Mouse (Mus musculus) lung, postnatal 0 days (tissue): Measurements from ENCODE around the gene Tgtp2. TPM values are rescaled to one million over a fixed set of nuclear protein-coding genes. Genes with fewer than 3 reads are reported as not detected.
"Not testable (repeated sequence)": the region's sequence is repeated elsewhere in the genome, so short reads cannot be mapped to it uniquely, and the experiment has no call there.

Source experiments
- ATAC-seq: fragments of 200-750 bp; cut with Nextera tagmentation; 2 replicates; pipeline ENCODE4 v1.8.0; 2017; ENCODE audit warnings: moderate library complexity
- DNase-seq: peaks from one replicate; pipeline ENCODE4 v3.0.0-alpha.2; 2016; ENCODE audit warnings: low spot score
- H3K27ac ChIP-seq: fragments of 300-500 bp; sonication (generic); 2 replicates; pipeline ENCODE4 v1.5.1; 2014; ENCODE audit warnings: antibody characterized with exemption, mild to moderate bottlenecking, low read length, mixed read lengths
- H3K27me3 ChIP-seq: fragments of 300-500 bp; sonication (generic); replicated peaks from 2 replicates; pipeline ENCODE4 v1.6.1; 2014; ENCODE audit warnings: low read length, mixed read lengths; ENCODE audit not compliant: insufficient read depth
- H3K36me3 ChIP-seq: fragments of 300-500 bp; sonication (generic); 2 replicates; pipeline ENCODE4 v1.6.1; 2014; ENCODE audit warnings: low read length, mixed read lengths; ENCODE audit not compliant: insufficient read depth
- H3K4me1 ChIP-seq: fragments of 300-500 bp; sonication (generic); 2 replicates; pipeline ENCODE4 v1.6.1; 2014; ENCODE audit warnings: antibody characterized with exemption, low read depth, low read length, mixed read lengths; ENCODE audit not compliant: insufficient read depth
- H3K4me2 ChIP-seq: fragments of 300-500 bp; sonication (generic); replicated peaks from 2 replicates; pipeline ENCODE4 v1.6.1; 2014; ENCODE audit warnings: low read depth, mild to moderate bottlenecking, low read length, moderate library complexity, mixed read lengths
- H3K4me3 ChIP-seq: fragments of 300-500 bp; sonication (generic); 2 replicates; pipeline ENCODE4 v1.5.1; 2014; ENCODE audit warnings: low read depth, low read length
- H3K9ac ChIP-seq: fragments of 300-500 bp; sonication (generic); replicated peaks from 2 replicates; pipeline ENCODE4 v1.6.1; 2014; ENCODE audit warnings: low read depth, mild to moderate bottlenecking
- H3K9me3 ChIP-seq: fragments of 300-500 bp; sonication (generic); 2 replicates; pipeline ENCODE4 v1.6.1; 2016; ENCODE audit warnings: low read length, mixed read lengths
- CTCF ChIP-seq: IDR thresholded peaks from 2 replicates; pipeline ENCODE4 v1.5.1; 2016; ENCODE audit warnings: antibody characterized with exemption, mild to moderate bottlenecking
- EP300 ChIP-seq: IDR thresholded peaks from 2 replicates; pipeline ENCODE4 v1.6.1; 2016; ENCODE audit warnings: antibody characterized with exemption, mild to moderate bottlenecking, control low read depth
- WGBS: fragments of 180-500 bp; shearing (Covaris S2); extraction: QIAGEN DNeasy Blood & Tissue Kit; methylation state at CpG from one replicate; pipeline ENCODE4 v1.1.7; 2014; 5-methylcytosine and 5-hydroxymethylcytosine counted together
- polyA plus RNA-seq: library from polyadenylated mRNA; unstranded; fragments of >200 nt; fragmentation: Nextera tagmentation; extraction: Ambion mirVana; gene quantifications from 2 replicates; pipeline ENCODE4 v1.2.1, GENCODE M21; 2015

Tgtp2 gene
- polyA plus RNA-seq, 1 experiment from 2014 or later: 4.9 TPM

- no peak overlapping the region for H3K27ac ChIP-seq
- ATAC-seq (no peak), DNase-seq (no peak)
- WGBS: 87% methylated on average over 1 of the region's 1 CpGs
- H3K4me2 ChIP-seq: no peak overlapping the region
- no peak overlapping the region for H3K4me3 ChIP-seq
- no peak for TF ChIP-seq CTCF
- no peak for TF ChIP-seq EP300
- H3K4me1 ChIP-seq: no peaks in the 10 kb centered on the region
- no peaks in the 10 kb centered on the region for H3K36me3 ChIP-seq
- no peaks in the 10 kb centered on the region for H3K27me3 ChIP-seq
- no peaks in the 10 kb centered on the region for H3K9me3 ChIP-seq
- no peak overlapping the region for H3K9ac ChIP-seq
Observed at GRCm38 (mm10) chr11:49068358-49068757, 4.4 kb upstream of the Tgtp2 start.

- H3K36me3 ChIP-seq, DNase-seq, H3K27ac ChIP-seq, H3K4me3 ChIP-seq, H3K4me2 ChIP-seq, ATAC-seq, H3K27me3 ChIP-seq, H3K9me3 ChIP-seq, H3K9ac ChIP-seq, H3K4me1 ChIP-seq: not testable (repeated sequence)
- 64% methylated on average over 1 of the region's 2 CpGs for WGBS
Observed at GRCm38 (mm10) chr11:49061865-49062264, 2.1 kb downstream of the Tgtp2 start.

GRCm38 (mm10) chr11:49060061-49060460 is 3.9 kb downstream of the Tgtp2 start:
- not testable (repeated sequence) for DNase-seq, H3K4me1 ChIP-seq, H3K4me2 ChIP-seq, H3K27ac ChIP-seq, H3K27me3 ChIP-seq, H3K4me3 ChIP-seq, H3K36me3 ChIP-seq, H3K9ac ChIP-seq, H3K9me3 ChIP-seq, ATAC-seq
- WGBS: 43% methylated on average over 2 of the region's 3 CpGs

GRCm38 (mm10) chr11:49051894-49052293 is 12.1 kb downstream of the Tgtp2 start:
- not testable (repeated sequence) for H3K4me2 ChIP-seq, H3K4me3 ChIP-seq, H3K27me3 ChIP-seq, H3K9ac ChIP-seq, H3K4me1 ChIP-seq, H3K9me3 ChIP-seq, DNase-seq, H3K36me3 ChIP-seq, H3K27ac ChIP-seq
- 0 out of 2 replicates have a peak, but pooled peaks have one; percentile 20 for ATAC-seq
- WGBS: no CpG with 5 or more reads among the region's 5 CpGs

GRCm38 (mm10) chr11:49051093-49051891 is 12.7 kb downstream of the Tgtp2 start, which contains the start of gene 9930111J21Rik2:
9930111J21Rik2 (minus strand) TSS chr11:49051242.
- peak; percentile 87 for ATAC-seq
- WGBS: 64% methylated on average over 1 of the region's 6 CpGs

GRCm38 (mm10) chr11:49050064-49050463 is 13.9 kb downstream of the Tgtp2 start:
- not testable (repeated sequence) for H3K36me3 ChIP-seq, DNase-seq, H3K27me3 ChIP-seq, H3K4me3 ChIP-seq, H3K4me2 ChIP-seq, ATAC-seq, H3K27ac ChIP-seq, H3K4me1 ChIP-seq, H3K9ac ChIP-seq, H3K9me3 ChIP-seq

More at GRCm38 (mm10) chr11:49051093-49051891, 12.7 kb downstream of the Tgtp2 start, which contains the start of gene 9930111J21Rik2:
- not testable (repeated sequence) for H3K4me2 ChIP-seq, H3K36me3 ChIP-seq, H3K4me1 ChIP-seq, H3K27me3 ChIP-seq, H3K27ac ChIP-seq, H3K9me3 ChIP-seq, DNase-seq, H3K4me3 ChIP-seq, H3K9ac ChIP-seq

- not testable (repeated sequence) for H3K4me3 ChIP-seq, DNase-seq, H3K9me3 ChIP-seq, H3K4me1 ChIP-seq, H3K9ac ChIP-seq, H3K27ac ChIP-seq, H3K36me3 ChIP-seq, H3K4me2 ChIP-seq, H3K27me3 ChIP-seq
- ATAC-seq: peak; percentile 78
Observed at GRCm38 (mm10) chr11:49012074-49012473, 51.9 kb downstream of the Tgtp2 start.

Other genes starting within 250 kb of the Tgtp2 start
- gene Trim41, start 246.9 kb downstream of the Tgtp2 start, polyA plus RNA-seq: 4.3 and 5.1 TPM in 2 replicates
- gene Trim7, start 238.1 kb downstream of the Tgtp2 start, polyA plus RNA-seq: 1.2 and 1.6 TPM in 2 replicates
- gene Gm12184, start 237.6 kb downstream of the Tgtp2 start, polyA plus RNA-seq: 4.4 and 5.5 TPM in 2 replicates
- gene Irgm1, start 192.5 kb downstream of the Tgtp2 start, polyA plus RNA-seq: 20.2 and 26.4 TPM in 2 replicates
- 0.37 and 0.57 TPM in 2 replicates for gene Gm5431, start 162.0 kb downstream of the Tgtp2 start, polyA plus RNA-seq
- 5.0 and 7.2 TPM in 2 replicates for gene Psme2b, start 118.0 kb downstream of the Tgtp2 start, polyA plus RNA-seq
- 0.08 and 0.15 TPM in 2 replicates for gene Olfr56, start 85.3 kb downstream of the Tgtp2 start, polyA plus RNA-seq
- 1.6 and 3.1 TPM in 2 replicates for gene 9930111J21Rik1, start 84.8 kb downstream of the Tgtp2 start, polyA plus RNA-seq
- gene Gm12185, start 72.0 kb downstream of the Tgtp2 start, polyA plus RNA-seq: 0.17 and 0.20 TPM in 2 replicates
- 3.2 and 9.1 TPM in 2 replicates for gene Tgtp1, start 70.0 kb downstream of the Tgtp2 start, polyA plus RNA-seq
- gene 9930111J21Rik2, start 13.0 kb downstream of the Tgtp2 start, polyA plus RNA-seq: 1.8 and 3.0 TPM in 2 replicates
- gene Ifi47, start 12.4 kb upstream of the Tgtp2 start, polyA plus RNA-seq: 11.7 and 13.1 TPM in 2 replicates
- not detected in 2 replicates for gene Olfr1396, start 50.7 kb upstream of the Tgtp2 start, polyA plus RNA-seq
- not detected in 2 replicates for gene Olfr1395, start 78.1 kb upstream of the Tgtp2 start, polyA plus RNA-seq
- gene Olfr1394, start 90.2 kb upstream of the Tgtp2 start, polyA plus RNA-seq: not detected in 2 replicates
- 0.56 and 0.82 TPM in 2 replicates for gene Btnl9, start 123.0 kb upstream of the Tgtp2 start, polyA plus RNA-seq
- 19.6 and 21.5 TPM in 2 replicates for gene Zfp62, start 139.1 kb upstream of the Tgtp2 start, polyA plus RNA-seq
- 90.2 and 94.5 TPM in 2 replicates for gene Mgat1, start 180.0 kb upstream of the Tgtp2 start, polyA plus RNA-seq
- not detected in 2 replicates for gene Olfr1393, start 214.1 kb upstream of the Tgtp2 start, polyA plus RNA-seq
- gene Olfr1392, start 221.1 kb upstream of the Tgtp2 start, polyA plus RNA-seq: 0.05 TPM in 1 of 2 replicates, not detected in the other
- not detected in 2 replicates for gene Olfr10, start 240.5 kb upstream of the Tgtp2 start, polyA plus RNA-seq